Comparison of ENCODE assay signal across 32 mouse cellular contexts in genomic region chr2:128449294-128449693, GRCm38 (mm10).
"Had no signal": no experiment of that assay in that cellular context is flagged by ENCODE, and none has a peak within 500 bp of the region (broad histone marks: within the 10 kb centered on the region; RNA-seq: fewer than 3 reads in every experiment).

No protein-coding gene starts in this region.

- H3K4me2 ChIP-seq: limb, embryonic 12.5 days; limb, embryonic 13.5 days; limb, embryonic 15.5 days; liver, embryonic 11.5 days; liver, embryonic 12.5 days; liver, embryonic 13.5 days; liver, embryonic 15.5 days; lung, embryonic 14.5 days; lung, embryonic 15.5 days; midbrain, embryonic 11.5 days; midbrain, embryonic 12.5 days; midbrain, embryonic 13.5 days; midbrain, embryonic 15.5 days; neural tube, embryonic 12.5 days had no signal

- H3K9me3 ChIP-seq: limb, embryonic 10.5 days; limb, embryonic 12.5 days; limb, embryonic 13.5 days; limb, embryonic 15.5 days; liver, embryonic 12.5 days; liver, embryonic 13.5 days; liver, embryonic 15.5 days; lung, embryonic 15.5 days; megakaryocyte, embryonic 14.5 days; midbrain, embryonic 10.5 days; midbrain, embryonic 12.5 days; midbrain, embryonic 13.5 days; midbrain, embryonic 15.5 days; neural tube, embryonic 12.5 days had no signal

- H3K36me3 ChIP-seq: limb, embryonic 10.5 days; limb, embryonic 12.5 days; limb, embryonic 13.5 days; limb, embryonic 15.5 days; liver, embryonic 12.5 days; liver, embryonic 13.5 days; liver, embryonic 15.5 days; lung, embryonic 15.5 days; midbrain, embryonic 10.5 days; midbrain, embryonic 12.5 days; midbrain, embryonic 13.5 days; midbrain, embryonic 15.5 days; neural tube, embryonic 12.5 days had no signal

- H3K27ac ChIP-seq: limb, embryonic 10.5 days; limb, embryonic 12.5 days; limb, embryonic 13.5 days; limb, embryonic 15.5 days; liver, embryonic 12.5 days; liver, embryonic 13.5 days; liver, embryonic 14.5 days; liver, embryonic 15.5 days; lung, embryonic 15.5 days; macrophage; midbrain, embryonic 10.5 days; midbrain, embryonic 12.5 days; midbrain, embryonic 13.5 days; midbrain, embryonic 15.5 days; neural tube, embryonic 12.5 days had no signal

- DNase-seq: left cerebral cortex, postnatal 4 days; liver; liver, embryonic 13.5 days; liver, postnatal 0 days; lung, adult 18-20 months; lung, adult 2 months; lung, embryonic 14.5 days; lung, postnatal 10 days; lung, postnatal 14 days; lung, postnatal 36 days; lung, postnatal 4 days; midbrain, embryonic 14.5 days had no signal

- ATAC-seq: liver, embryonic 12.5 days; liver, postnatal 0 days; lung, postnatal 0 days; midbrain, embryonic 13.5 days; midbrain, embryonic 15.5 days; midbrain, embryonic 16.5 days had no signal

- H3K9ac ChIP-seq: limb, embryonic 12.5 days; limb, embryonic 13.5 days; limb, embryonic 15.5 days; liver, embryonic 12.5 days; liver, embryonic 13.5 days; liver, embryonic 14.5 days; liver, embryonic 15.5 days; liver, postnatal 0 days; lung, embryonic 14.5 days; lung, embryonic 15.5 days; midbrain, embryonic 12.5 days; midbrain, embryonic 13.5 days; midbrain, embryonic 15.5 days; neural tube, embryonic 12.5 days had no signal

- H3K4me3 ChIP-seq: limb, embryonic 10.5 days; limb, embryonic 12.5 days; limb, embryonic 13.5 days; limb, embryonic 15.5 days; liver, embryonic 12.5 days; liver, embryonic 13.5 days; liver, embryonic 15.5 days; lung, embryonic 15.5 days; megakaryocyte, embryonic 14.5 days; midbrain, embryonic 10.5 days; midbrain, embryonic 12.5 days; midbrain, embryonic 13.5 days; midbrain, embryonic 15.5 days; myocyte; neural tube, embryonic 12.5 days had no signal

- H3K27me3 ChIP-seq: limb, embryonic 12.5 days; limb, embryonic 13.5 days; limb, embryonic 15.5 days; liver, embryonic 12.5 days; liver, embryonic 13.5 days; liver, embryonic 15.5 days; lung, embryonic 15.5 days; midbrain, embryonic 12.5 days; midbrain, embryonic 13.5 days; midbrain, embryonic 15.5 days; neural tube, embryonic 12.5 days had no signal

- H3K4me1 ChIP-seq: limb, embryonic 10.5 days; limb, embryonic 12.5 days; liver, embryonic 12.5 days; liver, embryonic 13.5 days; liver, embryonic 15.5 days; midbrain, embryonic 12.5 days; midbrain, embryonic 13.5 days; midbrain, embryonic 15.5 days; neural tube, embryonic 12.5 days had no signal
